Mouse (Mus musculus) spleen, adult 2 months (tissue): ENCODE data around the gene Sigirr. TPM values are rescaled to one million over a fixed set of nuclear protein-coding genes. Genes with fewer than 3 reads are reported as not detected.

ENCODE experiments used
- DNase-seq, 2 experiments: peaks; one replicate each; pipeline versions ENCODE4 v3.0.0 to v3.0.0-alpha.2; 2012 to 2021; ENCODE audit warnings: low spot score in 2 of 2, low read depth in 1 of 2
- H3K27ac ChIP-seq: fragments of 200-500 bp; 2 replicates; pipeline ENCODE4 v1.5.1; 2012; ENCODE audit warnings: low read length, inconsistent platforms; ENCODE audit not compliant: insufficient read depth
- H3K27me3 ChIP-seq: fragments of 200-500 bp; 2 replicates; pipeline ENCODE4 v1.6.1; 2012; ENCODE audit warnings: mild to moderate bottlenecking, moderate library complexity, low read length, inconsistent platforms; ENCODE audit not compliant: control insufficient read depth, insufficient read depth
- H3K36me3 ChIP-seq: fragments of 200-500 bp; 2 replicates; pipeline ENCODE4 v1.6.1; 2012; ENCODE audit warnings: mild to moderate bottlenecking, low read length, inconsistent platforms; ENCODE audit not compliant: control insufficient read depth, insufficient read depth
- H3K4me1 ChIP-seq: fragments of 200-500 bp; 2 replicates; pipeline ENCODE4 v1.6.1; 2011; ENCODE audit warnings: inconsistent platforms; ENCODE audit not compliant: control insufficient read depth, insufficient read depth, insufficient read length
- H3K4me3 ChIP-seq: fragments of 200-500 bp; 2 replicates; pipeline ENCODE4 v1.5.1; 2011; ENCODE audit warnings: mild to moderate bottlenecking, inconsistent platforms; ENCODE audit not compliant: insufficient read depth, insufficient read length; ENCODE audit errors: extremely low read depth
- CTCF ChIP-seq: fragments of 200-500 bp; IDR thresholded peaks from 2 replicates; pipeline ENCODE4 v1.5.1; 2011; ENCODE audit warnings: mild to moderate bottlenecking, inconsistent platforms; ENCODE audit not compliant: insufficient read depth, insufficient read length, insufficient replicate concordance; ENCODE audit errors: extremely low read depth
- POLR2A ChIP-seq: fragments of 200-500 bp; IDR thresholded peaks from 2 replicates; pipeline ENCODE4 v1.6.1; 2011; ENCODE audit warnings: low read depth, low read length, inconsistent platforms
- WGBS: fragments of 180-500 bp; shearing (Covaris S2); methylation state at CpG from one replicate; pipeline ENCODE4 v1.1.7; 2018; 5-methylcytosine and 5-hydroxymethylcytosine counted together
- polyA plus RNA-seq: library from polyadenylated mRNA; depleted of rRNA; stranded (reverse); fragments of >200 nt; gene quantifications from 2 replicates; pipeline ENCODE4 v1.2.3, GENCODE M21; 2012

Gene Sigirr
- polyA plus RNA-seq, 1 experiment, result 35.8 TPM

GRCm38 (mm10) chr7:141060426-141061242 lies 39.7 kb downstream of the Sigirr start, which contains the start of gene B4galnt4:
Gene B4galnt4, plus strand, starts transcription at chr7:141061104.
- TF ChIP-seq POLR2A (no peak), CTCF (no peak)
- 3% methylated on average over 67 of the region's 72 CpGs for WGBS
- peak within 1 kb of the TSS; percentile 29; the same call in 1 of the 2 replicates for H3K4me3 ChIP-seq
- DNase-seq, result no peak
- H3K36me3 ChIP-seq, result no peaks in the 10 kb centered on the region
- no peak within 1 kb of the TSS for H3K27ac ChIP-seq
- H3K4me1 ChIP-seq, result peaks cover 10% of the 10 kb centered on the region
- H3K27me3 ChIP-seq, result peaks cover 15% of the 10 kb centered on the region

GRCm38 (mm10) chr7:141059929-141060328 lies 40.4 kb downstream of the Sigirr start:
- no peak for TF ChIP-seq POLR2A
- no peak for TF ChIP-seq CTCF
- 79% methylated on average over 2 of the region's 2 CpGs for WGBS
- no peak overlapping the region for H3K4me3 ChIP-seq
- DNase-seq, result no peak
- H3K27me3 ChIP-seq, result peaks cover 15% of the 10 kb centered on the region
- no peak overlapping the region for H3K27ac ChIP-seq
- H3K36me3 ChIP-seq, result no peaks in the 10 kb centered on the region
- H3K4me1 ChIP-seq, result peaks cover 10% of the 10 kb centered on the region

GRCm38 (mm10) chr7:141058601-141059341 lies 41.6 kb downstream of the Sigirr start:
- Histone ChIP-seq H3K27me3 (peaks cover 15% of the 10 kb centered on the region), H3K4me1 (peaks cover 10% of the 10 kb centered on the region), H3K27ac (no peak overlapping the region), H3K4me3 (no peak overlapping the region), H3K36me3 (no peaks in the 10 kb centered on the region)
- TF ChIP-seq POLR2A, result no peak
- TF ChIP-seq CTCF, result no peak
- no peak for DNase-seq
- 43% methylated on average over 14 of the region's 14 CpGs for WGBS

- no peak overlapping the region for H3K4me3 ChIP-seq
- peaks cover 15% of the 10 kb centered on the region for H3K27me3 ChIP-seq
- no peak overlapping the region for H3K27ac ChIP-seq
- peaks cover 10% of the 10 kb centered on the region for H3K4me1 ChIP-seq
- no peak for DNase-seq
- no peak for TF ChIP-seq POLR2A
- TF ChIP-seq CTCF, result no peak
- 91% methylated on average over 1 of the region's 1 CpGs for WGBS
- no peaks in the 10 kb centered on the region for H3K36me3 ChIP-seq
Observed at GRCm38 (mm10) chr7:141057541-141057940, 42.8 kb downstream of the Sigirr start.

- no peak overlapping the region for H3K4me3 ChIP-seq
- TF ChIP-seq CTCF (no peak), POLR2A (no peak)
- WGBS, result 64% methylated on average over 6 of the region's 6 CpGs
- peaks cover 10% of the 10 kb centered on the region for H3K4me1 ChIP-seq
- no peak overlapping the region for H3K27ac ChIP-seq
- no peak for DNase-seq
- H3K27me3 ChIP-seq, result peaks cover 15% of the 10 kb centered on the region
- H3K36me3 ChIP-seq, result no peaks in the 10 kb centered on the region
Observed at GRCm38 (mm10) chr7:141056976-141057375, 43.4 kb downstream of the Sigirr start.

- WGBS, result 79% methylated on average over 4 of the region's 4 CpGs
- no peak for DNase-seq
- Histone ChIP-seq H3K27ac (no peak overlapping the region), H3K36me3 (no peaks in the 10 kb centered on the region), H3K27me3 (peaks cover 7% of the 10 kb centered on the region), H3K4me1 (peaks cover 5% of the 10 kb centered on the region), H3K4me3 (no peak overlapping the region)
- TF ChIP-seq POLR2A, result no peak
- TF ChIP-seq CTCF, result no peak
Observed at GRCm38 (mm10) chr7:141055785-141056184, 44.6 kb downstream of the Sigirr start.
